Mouse (Mus musculus): Measurements from ENCODE around the gene Usp18. TPM values are rescaled to one million over a fixed set of nuclear protein-coding genes. Genes with fewer than 3 reads are reported as not detected.

The Usp18 gene
- total RNA-seq, 2 experiments from 2014 or later = 0.67 to 0.68 TPM

GRCm38 (mm10) chr6:121304630-121305029 lies 58.9 kb downstream of the Usp18 start:
- no peak for DNase-seq

- no peak for DNase-seq
These were observed 59.9 kb downstream of the Usp18 start for GRCm38 (mm10) chr6:121305571-121305970.

DNA sequence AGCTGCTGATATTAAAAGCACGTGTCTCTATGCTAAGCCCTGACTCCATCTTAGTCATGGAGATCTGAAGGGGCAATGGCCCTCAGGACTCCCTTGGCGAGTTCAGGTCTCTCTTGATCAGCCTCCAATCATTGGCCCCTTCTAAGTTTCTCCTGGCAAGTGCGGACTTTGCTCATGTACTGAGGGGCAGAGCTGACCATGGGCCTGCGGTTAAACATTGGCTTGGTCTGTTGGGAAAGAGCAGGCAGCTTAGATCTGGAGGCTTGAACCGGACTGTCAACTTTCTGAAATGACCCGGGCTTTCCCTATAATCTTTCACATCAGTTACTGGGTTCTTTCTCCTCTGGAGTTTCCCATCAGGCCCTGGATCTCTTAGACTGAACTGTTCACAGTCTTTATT lies 65.3 kb downstream of the Usp18 start:
- no peak for DNase-seq

GRCm38 (mm10) chr6:121319099-121319498 lies 73.4 kb downstream of the Usp18 start:
- no peak for DNase-seq

Other genes with a start within 250 kb of the Usp18 start
- gene Mical3, start 114.9 kb upstream of the Usp18 start, total RNA-seq (2021) = 100 to 1,000 TPM; 201 to 216 TPM
- 1 to 10 TPM; 6.4 to 8.0 TPM for gene Pex26, start 62.2 kb upstream of the Usp18 start, total RNA-seq (2021)
- gene Tuba8, start 35.2 kb upstream of the Usp18 start, total RNA-seq (2021) = 10 to 100 TPM; 20.9 to 27.5 TPM
- 1 to 10 TPM; 3.7 to 4.7 TPM for gene Slc6a13, start 54.3 kb downstream of the Usp18 start, total RNA-seq (2021)
- under 1 TPM; 0.27 to 0.29 TPM for gene Slc6a12, start 97.2 kb downstream of the Usp18 start, total RNA-seq (2021)
- gene Iqsec3, start 227.8 kb downstream of the Usp18 start, total RNA-seq (2021) = under 1 TPM; 0.19 to 0.32 TPM